Comparison of ENCODE assay signal across 22 mouse cellular contexts in the genomic region with DNA sequence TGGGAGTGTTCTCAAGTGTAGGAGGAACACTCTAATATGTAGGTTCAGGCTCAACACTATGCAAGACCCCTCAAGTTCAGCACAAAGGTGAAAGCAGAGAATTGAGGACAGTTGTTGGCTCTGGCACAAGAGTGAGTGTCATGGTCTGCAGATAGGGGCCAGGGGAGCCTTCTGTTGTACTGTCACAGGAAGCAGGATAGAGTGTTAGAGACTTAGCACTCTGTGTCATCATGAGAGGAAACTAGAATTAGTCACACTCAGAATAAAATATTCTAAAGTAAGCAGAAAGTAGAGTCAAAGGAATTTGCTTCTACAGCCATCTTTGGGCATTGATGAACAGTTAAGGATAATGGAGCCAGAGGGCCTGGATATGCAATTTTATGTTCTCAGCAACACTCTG. TPM values are rescaled to one million over a fixed set of nuclear protein-coding genes. Genes with fewer than 3 reads are reported as not detected.
DNase-seq lines count a peak whose midpoint lies in the region; ATAC-seq and TF ChIP-seq lines count a peak whose summit lies in the region.
"Had no signal": no experiment of that assay in that cellular context is flagged by ENCODE, and none has a peak within 500 bp of the region (broad histone marks: within the 10 kb centered on the region; RNA-seq: fewer than 3 reads in every experiment).

No protein-coding gene starts in this region.

- H3K4me3 ChIP-seq in heart, embryonic 13.5 days, result no peak overlapping the region
- H3K4me3 ChIP-seq in heart, postnatal 0 days (ENCODE audit: low read depth, low read length), result no peak overlapping the region
- no peak overlapping the region for H3K4me3 ChIP-seq in stomach, embryonic 15.5 days (replicated peaks)
- no peak overlapping the region for H3K4me3 ChIP-seq in stomach, postnatal 0 days (ENCODE audit: low read depth, low read length)
- H3K4me3 ChIP-seq: embryonic facial prominence, embryonic 13.5 days; forebrain, embryonic 13.5 days; gastrocnemius, adult 2 months; hindbrain, embryonic 12.5 days had no signal

- 0 out of 2 replicates have a peak overlapping the region, but pooled peaks have one; percentile 11 for H3K4me2 ChIP-seq in heart, embryonic 13.5 days
- no peak overlapping the region for H3K4me2 ChIP-seq in heart, postnatal 0 days (ENCODE audit: low read depth, low read length)
- H3K4me2 ChIP-seq in stomach, embryonic 15.5 days, result no peak overlapping the region
- no peak overlapping the region for H3K4me2 ChIP-seq in stomach, postnatal 0 days (replicated peaks; ENCODE audit: low read depth)
- H3K4me2 ChIP-seq: embryonic facial prominence, embryonic 13.5 days; forebrain, embryonic 13.5 days; hindbrain, embryonic 12.5 days had no signal

- peak overlapping the region; percentile 64 for H3K27ac ChIP-seq in heart, embryonic 13.5 days (replicated peaks)
- H3K27ac ChIP-seq in heart, postnatal 0 days (ENCODE audit: low read depth), result 0 out of 2 replicates have a peak overlapping the region, but pooled peaks have one; percentile 38
- peak overlapping the region; percentile 31; the same call in 1 of the 2 replicates for H3K27ac ChIP-seq in stomach, embryonic 15.5 days
- H3K27ac ChIP-seq in stomach, postnatal 0 days (replicated peaks), result no peak overlapping the region
- H3K27ac ChIP-seq: embryonic facial prominence, embryonic 13.5 days; forebrain, embryonic 13.5 days; gastrocnemius, adult 2 months; hindbrain, embryonic 12.5 days had no signal

- peaks cover 38% of the 10 kb centered on the region for H3K4me1 ChIP-seq in heart, embryonic 13.5 days
- H3K4me1 ChIP-seq in heart, postnatal 0 days (ENCODE audit: control insufficient read depth, insufficient read depth), result peaks cover 21% of the 10 kb centered on the region
- H3K4me1 ChIP-seq in stomach, embryonic 15.5 days, result no peaks in the 10 kb centered on the region
- no peaks in the 10 kb centered on the region for H3K4me1 ChIP-seq in stomach, postnatal 0 days (replicated peaks; ENCODE audit: control insufficient read depth, insufficient read depth)
- H3K4me1 ChIP-seq: embryonic facial prominence, embryonic 13.5 days; forebrain, embryonic 13.5 days; hindbrain, embryonic 12.5 days had no signal

- intact Hi-C loops in heart, postnatal 25 days (cut with DNase I), result no loop called here

- TF ChIP-seq EP300 in heart, postnatal 0 days (IDR thresholded peaks at IDR 0.05; ENCODE audit: low read depth), result no peak
- no peak for TF ChIP-seq EP300 in stomach, postnatal 0 days (optimal IDR thresholded peaks at IDR 0.05)

- no peaks in the 10 kb centered on the region for H3K9me3 ChIP-seq in heart, embryonic 13.5 days
- no peaks in the 10 kb centered on the region for H3K9me3 ChIP-seq in heart, postnatal 0 days (replicated peaks; ENCODE audit: control insufficient read depth, low read length)
- H3K9me3 ChIP-seq in stomach, embryonic 15.5 days, result no peaks in the 10 kb centered on the region
- no peaks in the 10 kb centered on the region for H3K9me3 ChIP-seq in stomach, postnatal 0 days (ENCODE audit: control insufficient read depth, low read length)
- H3K9me3 ChIP-seq: embryonic facial prominence, embryonic 13.5 days; forebrain, embryonic 13.5 days; hindbrain, embryonic 12.5 days had no signal

- no peaks in the 10 kb centered on the region for H3K27me3 ChIP-seq in heart, embryonic 13.5 days (replicated peaks)
- H3K27me3 ChIP-seq in heart, postnatal 0 days (ENCODE audit: control insufficient read depth, insufficient read depth, low read length), result no peaks in the 10 kb centered on the region
- H3K27me3 ChIP-seq in stomach, embryonic 15.5 days (replicated peaks), result no peaks in the 10 kb centered on the region
- no peaks in the 10 kb centered on the region for H3K27me3 ChIP-seq in stomach, postnatal 0 days (ENCODE audit: control insufficient read depth, insufficient read depth, low read length)
- H3K27me3 ChIP-seq: CH12.LX; embryonic facial prominence, embryonic 13.5 days; forebrain, embryonic 13.5 days; hindbrain, embryonic 12.5 days; Patski had no signal

- H3K9ac ChIP-seq in heart, embryonic 13.5 days, result no peak overlapping the region
- H3K9ac ChIP-seq in heart, postnatal 0 days (replicated peaks; ENCODE audit: low read depth, low read length), result no peak overlapping the region
- H3K9ac ChIP-seq in stomach, embryonic 15.5 days, result no peak overlapping the region
- H3K9ac ChIP-seq in stomach, postnatal 0 days (ENCODE audit: low read length), result no peak overlapping the region
- H3K9ac ChIP-seq: embryonic facial prominence, embryonic 13.5 days; forebrain, embryonic 13.5 days; hindbrain, embryonic 12.5 days had no signal

- no peak for DNase-seq in heart, adult 8-10 months (ENCODE audit: low spot score)
- DNase-seq in heart, postnatal 0 days (ENCODE audit: low spot score), result no peak
- DNase-seq in heart, postnatal 25 days (ENCODE audit: low spot score), result no peak
- no peak for DNase-seq in stomach, postnatal 0 days (ENCODE audit: low spot score)
- DNase-seq: adrenal gland, postnatal 14 days; cerebellum, adult 11-12 months; cerebellum, adult 9-11 months; cerebellum, postnatal 36 days; gastrocnemius, adult 2 months; gastrocnemius, postnatal 25 days had no signal

- TF ChIP-seq CTCF in heart, postnatal 0 days (IDR thresholded peaks at IDR 0.05; ENCODE audit: low read depth), result no peak
- no peak for TF ChIP-seq CTCF in stomach, postnatal 0 days (IDR thresholded peaks at IDR 0.05; ENCODE audit: low read depth)

- ATAC-seq in heart, embryonic 13.5 days (ENCODE audit: extremely low read depth, insufficient number of reproducible peaks, low FRiP score, low TSS enrichment), result no peak
- ATAC-seq in heart, postnatal 0 days (ENCODE audit: insufficient read depth, low read depth), result no peak
- ATAC-seq in stomach, embryonic 15.5 days (ENCODE audit: insufficient read depth, low FRiP score, low read depth), result no peak
- ATAC-seq in stomach, postnatal 0 days (ENCODE audit: low FRiP score, low TSS enrichment), result no peak
- ATAC-seq: activated CD4-positive, CD25-positive, alpha-beta regulatory T cell, adult 4 months; forebrain, embryonic 13.5 days; hindbrain, embryonic 16.5 days; inflammation-experienced regulatory T-cells, adult 6 months; intestine, postnatal 0 days; Patski had no signal

- no peaks in the 10 kb centered on the region for H3K36me3 ChIP-seq in heart, embryonic 13.5 days
- no peaks in the 10 kb centered on the region for H3K36me3 ChIP-seq in heart, postnatal 0 days (replicated peaks; ENCODE audit: control insufficient read depth, insufficient read depth, low read length)
- no peaks in the 10 kb centered on the region for H3K36me3 ChIP-seq in stomach, embryonic 15.5 days
- H3K36me3 ChIP-seq in stomach, postnatal 0 days (ENCODE audit: control insufficient read depth, insufficient read depth, low read length), result no peaks in the 10 kb centered on the region
- H3K36me3 ChIP-seq: embryonic facial prominence, embryonic 13.5 days; hindbrain, embryonic 12.5 days had no signal

RNA-seq across cellular contexts. Expression of a gene that starts 31.7 kb away (rescaled TPM):
- polyA plus RNA-seq in heart, embryonic 13.5 days (2015; fragmentation: Nextera tagmentation; extraction: Ambion mirVana), result 2.5 and 2.7 TPM in 2 replicates
- total RNA-seq in heart, adult 8-10 months (2022), result under 1 TPM; 0.09 to 0.28 (median 0.21) TPM
- total RNA-seq in heart, postnatal 0 days (2014; rRNA removed; ENCODE audit: low replicate concordance), result 1.1 and 2.8 TPM in 2 replicates
- 2.0 and 2.1 TPM in 2 replicates for polyA plus RNA-seq in heart, postnatal 0 days (2015; fragmentation: Nextera tagmentation; extraction: Ambion mirVana)
- total RNA-seq in heart, postnatal 25 days (2021), result under 1 TPM; 0.17 to 0.23 TPM
- polyA plus RNA-seq in stomach, embryonic 15.5 days (2015; fragmentation: Nextera tagmentation; extraction: Ambion mirVana), result 1.6 and 1.9 TPM in 2 replicates
- 1.7 and 2.1 TPM in 2 replicates for polyA plus RNA-seq in stomach, postnatal 0 days (2015; fragmentation: Nextera tagmentation; extraction: Ambion mirVana)
- total RNA-seq: CH12.LX; gastrocnemius, adult 2 months; gastrocnemius, postnatal 25 days; granulocyte monocyte progenitor cell, adult 5-6 weeks had no signal
- polyA plus RNA-seq: activated CD4-positive, CD25-positive, alpha-beta regulatory T cell, adult 4 months; inflammation-experienced regulatory T-cells, adult 6 months; Patski had no signal
